ENCODE assay signal across 10 mouse cellular contexts in genomic region chr2:166646434-166647088, GRCm38 (mm10).
DNase-seq lines count a peak whose midpoint lies in the region; ATAC-seq and TF ChIP-seq lines count a peak whose summit lies in the region.
"Had no signal": no experiment of that assay in that cellular context is flagged by ENCODE, and none has a peak within 500 bp of the region (broad histone marks: within the 10 kb centered on the region; RNA-seq: fewer than 3 reads in every experiment).

No protein-coding gene starts in this region.

- no peak for TF ChIP-seq POLR2A in cortical plate, adult 2 months (IDR thresholded peaks at IDR 0.05; ENCODE audit: extremely low read depth, insufficient read depth, low read length)

- no peak overlapping the region for H3K4me3 ChIP-seq in cortical plate, adult 2 months (ENCODE audit: insufficient read depth, low read length)
- no peak overlapping the region for H3K4me3 ChIP-seq in limb, embryonic 13.5 days

- peak; percentile 29 to 39 for DNase-seq in adrenal gland, postnatal 36 days
- no peak for DNase-seq in adrenal gland, adult 8-10 months
- peak; percentile 73 for DNase-seq in layer of hippocampus, adult 9-11 months
- DNase-seq in layer of hippocampus, adult 9-10 months (ENCODE audit: low spot score): no peak
- DNase-seq in urinary bladder, postnatal 14 days (ENCODE audit: low spot score): no peak
- DNase-seq: kidney, adult 2 months; retina, postnatal 1 day had no signal

- no peak overlapping the region for H3K4me2 ChIP-seq in limb, embryonic 13.5 days (replicated peaks)

- no peak for ATAC-seq in limb, embryonic 13.5 days (ENCODE audit: low FRiP score, low read depth)
- ATAC-seq in megakaryocyte progenitor cell, adult 5-6 weeks (replicated peaks; ENCODE audit: poor library complexity): no peak

- 0 out of 2 replicates have a peak overlapping the region, but pooled peaks have one; percentile 39 for H3K9ac ChIP-seq in limb, embryonic 13.5 days

- no peak for TF ChIP-seq CTCF in cortical plate, adult 2 months (IDR thresholded peaks at IDR 0.05; ENCODE audit: extremely low read depth, insufficient read depth, low read length)

- H3K27me3 ChIP-seq in limb, embryonic 13.5 days: no peaks in the 10 kb centered on the region

- H3K9me3 ChIP-seq in limb, embryonic 13.5 days: no peaks in the 10 kb centered on the region

- 74% methylated on average over 12 of the region's 12 CpGs for WGBS in limb, embryonic 13.5 days

- peak overlapping the region; percentile 74 for H3K27ac ChIP-seq in cortical plate, adult 2 months (ENCODE audit: insufficient read depth, low read length)
- peak overlapping the region; percentile 33; the same call in 1 of the 2 replicates for H3K27ac ChIP-seq in limb, embryonic 13.5 days

- peaks cover 19% of the 10 kb centered on the region for H3K36me3 ChIP-seq in limb, embryonic 13.5 days

- peaks cover 15% of the 10 kb centered on the region for H3K4me1 ChIP-seq in cortical plate, adult 2 months (ENCODE audit: control insufficient read depth, insufficient read depth, low read length)
- no peaks in the 10 kb centered on the region for H3K4me1 ChIP-seq in limb, embryonic 13.5 days

Comparison
In these comparisons a context has a peak if more than half of its experiments do, and no peak if none do; other contexts are left out.
1. DNase-seq: peak in adrenal gland, postnatal 36 days (2 of 2) and layer of hippocampus, adult 9-11 months (single experiment); none in adrenal gland, adult 8-10 months (single experiment), layer of hippocampus, adult 9-10 months (single experiment) and urinary bladder, postnatal 14 days (single experiment).